Mouse (Mus musculus) hindbrain, embryonic 16.5 days (tissue): Measurements from ENCODE around the gene Thra. TPM values are rescaled to one million over a fixed set of nuclear protein-coding genes. Genes with fewer than 3 reads are reported as not detected.
"Not testable (repeated sequence)": the region's sequence is repeated elsewhere in the genome, so short reads cannot be mapped to it uniquely, and the experiment has no call there.

ENCODE experiments used
- ATAC-seq: fragments of 200-750 bp; cut with Nextera tagmentation; 2 replicates; pipeline ENCODE4 v1.8.0; 2017; ENCODE audit warnings: moderate TSS enrichment, moderate library complexity
- H3K27ac ChIP-seq: fragments of 300-500 bp; sonication (generic); 2 replicates; pipeline ENCODE4 v1.5.1; 2014; ENCODE audit warnings: low read depth, mild to moderate bottlenecking, control low read depth, low read length, moderate library complexity
- H3K27me3 ChIP-seq: fragments of 300-500 bp; sonication (generic); replicated peaks from 2 replicates; pipeline ENCODE4 v1.6.1; 2014; ENCODE audit warnings: low read length; ENCODE audit not compliant: control insufficient read depth, insufficient read depth
- H3K36me3 ChIP-seq: fragments of 300-500 bp; sonication (generic); 2 replicates; pipeline ENCODE4 v1.6.1; 2014; ENCODE audit warnings: mild to moderate bottlenecking, low read length, moderate library complexity, mixed read lengths; ENCODE audit not compliant: control insufficient read depth, insufficient read depth
- H3K4me1 ChIP-seq: fragments of 300-500 bp; sonication (generic); 2 replicates; pipeline ENCODE4 v1.6.1; 2014; ENCODE audit warnings: low read depth, low read length; ENCODE audit not compliant: control insufficient read depth, insufficient read depth
- H3K4me2 ChIP-seq: fragments of 300-500 bp; sonication (generic); 2 replicates; pipeline ENCODE4 v1.6.1; 2014; ENCODE audit warnings: mild to moderate bottlenecking, low read length, control low read depth, moderate library complexity
- H3K4me3 ChIP-seq: fragments of 300-500 bp; sonication (generic); 2 replicates; pipeline ENCODE4 v1.5.1; 2014; ENCODE audit warnings: mild to moderate bottlenecking, low read length, control low read depth, moderate library complexity
- H3K9ac ChIP-seq: fragments of 300-500 bp; sonication (generic); 2 replicates; pipeline ENCODE4 v1.6.1; 2014; ENCODE audit warnings: low read depth, mild to moderate bottlenecking, control low read depth, low read length, moderate library complexity
- H3K9me3 ChIP-seq: fragments of 300-500 bp; sonication (generic); 2 replicates; pipeline ENCODE4 v1.6.1; 2014; ENCODE audit warnings: mild to moderate bottlenecking, low read length, moderate library complexity; ENCODE audit not compliant: control insufficient read depth
- WGBS: fragments of 180-500 bp; shearing (Covaris S2); extraction: QIAGEN DNeasy Blood & Tissue Kit; methylation state at CpG from one replicate; pipeline ENCODE4 v1.1.7; 2014; 5-methylcytosine and 5-hydroxymethylcytosine counted together
- polyA plus RNA-seq: library from polyadenylated mRNA; unstranded; fragments of >200 nt; fragmentation: Nextera tagmentation; extraction: Ambion mirVana; gene quantifications from 2 replicates; pipeline ENCODE4 v1.2.1, GENCODE M21; 2015

Thra gene
- polyA plus RNA-seq, 1 experiment from 2014 or later, result 144 TPM

GRCm38 (mm10) chr11:98712009-98712408 is 28.4 kb upstream of the Thra start:
- H3K27ac ChIP-seq, ATAC-seq, H3K4me1 ChIP-seq, H3K4me2 ChIP-seq, H3K9me3 ChIP-seq, H3K9ac ChIP-seq, H3K4me3 ChIP-seq, H3K27me3 ChIP-seq: not testable (repeated sequence)
- H3K36me3 ChIP-seq, result peaks cover 38% of the 10 kb centered on the region
- WGBS, result 82% methylated on average over 6 of the region's 6 CpGs

DNA sequence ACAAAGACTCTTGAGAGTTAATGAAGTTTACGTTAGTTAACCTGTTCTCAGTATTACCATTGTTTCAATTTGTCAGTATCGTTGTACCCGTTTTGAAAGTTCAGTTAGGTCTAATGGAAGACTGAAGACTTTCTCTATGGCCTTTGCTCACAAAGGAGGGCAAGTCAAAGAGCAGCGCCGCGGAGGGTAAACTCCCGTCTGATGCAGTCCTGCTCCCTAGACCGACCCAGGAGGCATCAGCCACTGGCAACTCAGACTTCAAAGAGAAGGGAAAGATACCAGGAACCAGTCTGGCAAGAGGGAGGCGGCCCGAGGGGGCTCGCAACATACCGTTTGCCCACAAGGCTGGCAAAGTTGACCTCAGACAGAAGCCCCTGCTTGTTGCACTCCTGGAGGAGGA is 26.7 kb upstream of the Thra start:
- Histone ChIP-seq H3K9me3 (no peaks in the 10 kb centered on the region), H3K4me1 (0 out of 2 replicates have a peak, but pooled peaks cover 4% of the 10 kb centered on the region), H3K4me2 (no peak overlapping the region), H3K36me3 (peaks cover 33% of the 10 kb centered on the region), H3K27me3 (no peaks in the 10 kb centered on the region), H3K27ac (no peak overlapping the region), H3K9ac (no peak overlapping the region), H3K4me3 (no peak overlapping the region)
- 87% methylated on average over 12 of the region's 12 CpGs for WGBS
- no peak for ATAC-seq

DNA sequence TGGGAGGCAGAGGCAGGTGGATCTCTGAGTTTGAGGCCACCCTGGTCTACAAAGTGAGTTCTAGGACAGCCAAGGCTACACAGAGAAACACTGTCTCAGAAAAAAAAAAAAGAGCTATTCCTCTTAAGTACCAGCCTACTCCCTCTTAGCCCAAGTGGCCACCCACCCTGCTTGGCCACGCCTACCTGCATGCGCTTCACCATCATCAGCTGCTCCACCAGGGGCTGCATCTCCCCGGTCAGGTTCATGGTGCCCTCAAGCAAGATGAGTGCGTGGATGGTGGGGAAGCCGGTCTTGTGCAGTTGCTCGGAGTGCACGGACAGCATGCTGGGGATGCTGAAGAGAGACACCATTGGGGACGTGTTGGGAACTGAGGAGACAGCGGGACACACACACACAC is 24.5 kb upstream of the Thra start:
- Histone ChIP-seq H3K4me1 (0 out of 2 replicates have a peak, but pooled peaks cover 4% of the 10 kb centered on the region), H3K36me3 (peaks cover 24% of the 10 kb centered on the region), H3K4me3 (no peak overlapping the region), H3K9me3 (no peaks in the 10 kb centered on the region), H3K4me2 (no peak overlapping the region), H3K9ac (no peak overlapping the region), H3K27ac (no peak overlapping the region), H3K27me3 (no peaks in the 10 kb centered on the region)
- WGBS, result 95% methylated on average over 9 of the region's 9 CpGs
- no peak for ATAC-seq

DNA sequence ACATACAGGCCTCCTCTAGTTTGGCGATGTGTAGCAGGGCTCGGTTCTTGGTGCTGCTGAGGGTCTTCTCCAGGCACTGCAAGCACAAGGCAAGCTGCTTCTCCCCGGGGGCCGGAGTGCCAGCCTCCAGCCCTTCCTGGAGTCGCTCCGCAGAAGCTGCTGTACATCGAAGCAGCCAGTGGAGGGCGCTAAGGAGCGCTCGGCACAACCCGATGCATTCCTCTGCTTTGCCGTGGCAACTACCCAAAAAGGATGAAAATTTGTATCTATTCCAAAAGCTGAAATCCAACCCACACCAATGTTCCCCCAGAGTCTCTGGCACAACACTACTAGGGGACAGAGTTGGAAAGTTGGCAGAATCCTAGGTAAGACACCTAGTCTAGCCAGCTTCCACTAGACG is 22.5 kb upstream of the Thra start:
- peaks cover 19% of the 10 kb centered on the region for H3K36me3 ChIP-seq
- no peaks in the 10 kb centered on the region for H3K9me3 ChIP-seq
- H3K4me3 ChIP-seq, result no peak overlapping the region
- no peak overlapping the region for H3K9ac ChIP-seq
- H3K27ac ChIP-seq, result no peak overlapping the region
- H3K4me1 ChIP-seq, result 0 out of 2 replicates have a peak, but pooled peaks cover 4% of the 10 kb centered on the region
- WGBS, result 11% methylated on average over 13 of the region's 13 CpGs
- H3K27me3 ChIP-seq, result no peaks in the 10 kb centered on the region
- ATAC-seq, result no peak
- H3K4me2 ChIP-seq, result no peak overlapping the region

- H3K27me3 ChIP-seq, result no peaks in the 10 kb centered on the region
- no peak overlapping the region for H3K4me3 ChIP-seq
- H3K9ac ChIP-seq, result no peak overlapping the region
- 79% methylated on average over 2 of the region's 2 CpGs for WGBS
- peaks cover 7% of the 10 kb centered on the region; the same call in 1 of the 2 replicates for H3K36me3 ChIP-seq
- H3K4me2 ChIP-seq, result no peak overlapping the region
- H3K9me3 ChIP-seq, result no peaks in the 10 kb centered on the region
- no peak overlapping the region for H3K27ac ChIP-seq
- no peak for ATAC-seq
- 0 out of 2 replicates have a peak, but pooled peaks cover 4% of the 10 kb centered on the region for H3K4me1 ChIP-seq
Observed at GRCm38 (mm10) chr11:98720756-98721155, 19.7 kb upstream of the Thra start.

GRCm38 (mm10) chr11:98721458-98722226 is 18.8 kb upstream of the Thra start:
- H3K4me3 ChIP-seq, result no peak overlapping the region
- H3K9me3 ChIP-seq, result no peaks in the 10 kb centered on the region
- ATAC-seq, result peak; percentile 62; the same call in 1 of the 2 replicates
- H3K27me3 ChIP-seq, result no peaks in the 10 kb centered on the region
- H3K27ac ChIP-seq, result no peak overlapping the region
- H3K36me3 ChIP-seq, result peaks cover 5% of the 10 kb centered on the region; the same call in 1 of the 2 replicates
- H3K4me2 ChIP-seq, result no peak overlapping the region
- 0 out of 2 replicates have a peak, but pooled peaks cover 4% of the 10 kb centered on the region for H3K4me1 ChIP-seq
- WGBS, result 68% methylated on average over 24 of the region's 24 CpGs
- no peak overlapping the region for H3K9ac ChIP-seq

- H3K4me2 ChIP-seq, result no peak overlapping the region
- ATAC-seq, result no peak
- no peaks in the 10 kb centered on the region; the same call in 1 of the 2 replicates for H3K36me3 ChIP-seq
- no peak overlapping the region for H3K27ac ChIP-seq
- no peak overlapping the region for H3K4me3 ChIP-seq
- no peaks in the 10 kb centered on the region for H3K9me3 ChIP-seq
- H3K4me1 ChIP-seq, result 0 out of 2 replicates have a peak, but pooled peaks cover 3% of the 10 kb centered on the region
- 79% methylated on average over 7 of the region's 7 CpGs for WGBS
- no peak overlapping the region for H3K9ac ChIP-seq
- no peaks in the 10 kb centered on the region for H3K27me3 ChIP-seq
Observed at GRCm38 (mm10) chr11:98723098-98723497, 17.3 kb upstream of the Thra start.

DNA sequence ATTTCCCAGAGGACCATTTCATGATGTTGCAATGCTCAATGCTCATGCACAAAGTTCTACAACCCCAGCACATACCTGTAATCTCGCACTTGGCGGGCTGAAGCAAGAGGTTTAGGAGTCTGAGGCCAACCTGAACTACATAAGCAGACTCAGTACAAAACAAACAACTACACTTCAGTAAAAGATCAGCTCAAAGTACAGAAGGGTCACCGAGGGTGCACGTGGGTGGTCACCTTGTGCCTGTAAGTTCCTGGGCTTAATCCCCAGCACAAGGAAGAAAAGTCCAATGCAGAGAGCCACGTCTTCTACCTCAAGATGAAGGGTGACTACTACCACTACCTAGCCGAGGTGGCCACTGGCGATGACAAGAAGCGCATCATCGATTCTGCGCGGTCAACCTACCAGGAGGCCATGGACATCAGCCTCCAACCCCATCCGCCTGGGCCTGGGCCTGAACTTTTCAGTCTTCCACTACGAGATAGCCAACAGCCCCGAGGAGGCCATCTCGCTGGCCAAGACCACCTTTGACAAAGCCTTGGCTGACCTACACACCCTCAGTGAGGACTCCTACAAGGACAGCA is 14.4 kb upstream of the Thra start:
- ATAC-seq, result no peak
- H3K4me2 ChIP-seq, result no peak overlapping the region
- H3K9me3 ChIP-seq, result no peaks in the 10 kb centered on the region
- no peaks in the 10 kb centered on the region for H3K27me3 ChIP-seq
- no peaks in the 10 kb centered on the region; the same call in 1 of the 2 replicates for H3K36me3 ChIP-seq
- H3K4me3 ChIP-seq, result no peak overlapping the region
- H3K4me1 ChIP-seq, result peaks cover 4% of the 10 kb centered on the region
- no peak overlapping the region for H3K9ac ChIP-seq
- no peak overlapping the region for H3K27ac ChIP-seq
- 96% methylated on average over 15 of the region's 15 CpGs for WGBS

DNA sequence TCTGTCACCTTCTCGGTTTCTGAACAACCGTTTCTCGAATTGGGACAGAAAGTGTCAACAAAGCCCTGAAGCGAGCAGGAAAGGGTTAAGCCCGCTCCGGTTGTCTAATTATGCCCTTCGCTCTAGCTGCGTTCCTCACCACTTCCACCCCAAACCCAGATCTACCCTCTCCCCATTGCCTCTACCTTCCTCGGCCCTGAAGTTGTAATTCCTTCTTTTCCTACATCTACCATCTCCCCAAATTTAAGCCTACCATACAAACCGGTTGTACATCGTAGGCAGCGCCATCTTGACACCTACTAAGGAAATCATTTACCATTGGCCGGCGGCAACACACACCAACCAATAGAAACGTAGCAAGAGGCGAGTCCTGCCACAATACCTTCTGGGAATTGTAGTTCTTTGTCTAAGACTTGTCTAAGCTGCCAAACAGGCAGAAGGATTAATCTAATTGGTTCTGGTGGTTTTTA is 11.3 kb upstream of the Thra start, which contains the start of gene Med24:
TSS of gene Med24 (minus strand) at position 317 of the 470 bp plus-strand sequence.
- Histone ChIP-seq H3K9ac (peak within 1 kb of the TSS; percentile 62), H3K4me3 (peak within 1 kb of the TSS; percentile 53), H3K36me3 (no peaks in the 10 kb centered on the region; the same call in 1 of the 2 replicates), H3K27me3 (no peaks in the 10 kb centered on the region), H3K9me3 (0 out of 2 replicates have a peak, but pooled peaks cover under 1% of the 10 kb centered on the region), H3K27ac (peak within 1 kb of the TSS; percentile 75), H3K4me2 (peak within 1 kb of the TSS; percentile 59), H3K4me1 (peaks cover 4% of the 10 kb centered on the region)
- WGBS, result under 1% methylated on average over 16 of the region's 16 CpGs
- peak; percentile 94 for ATAC-seq
